Mouse (Mus musculus) gastrocnemius, postnatal 4 days (tissue): Measurements from ENCODE around the gene Gstp2. TPM values are rescaled to one million over a fixed set of nuclear protein-coding genes. Genes with fewer than 3 reads are reported as not detected.

Source experiments
- DNase-seq, 2 experiments: peaks; one replicate each; pipeline ENCODE4 v3.0.0; 2021 to 2022; ENCODE audit warnings: low spot score in 2 of 2, mixed read lengths in 2 of 2
- total RNA-seq, 2 experiments: library from RNA; stranded (reverse); gene quantifications; 2 replicates each; pipeline ENCODE4 v1.2.3; 2021

The Gstp2 gene
- total RNA-seq, 2 experiments from 2014 or later = 40.2 to 49.5 TPM

DNA sequence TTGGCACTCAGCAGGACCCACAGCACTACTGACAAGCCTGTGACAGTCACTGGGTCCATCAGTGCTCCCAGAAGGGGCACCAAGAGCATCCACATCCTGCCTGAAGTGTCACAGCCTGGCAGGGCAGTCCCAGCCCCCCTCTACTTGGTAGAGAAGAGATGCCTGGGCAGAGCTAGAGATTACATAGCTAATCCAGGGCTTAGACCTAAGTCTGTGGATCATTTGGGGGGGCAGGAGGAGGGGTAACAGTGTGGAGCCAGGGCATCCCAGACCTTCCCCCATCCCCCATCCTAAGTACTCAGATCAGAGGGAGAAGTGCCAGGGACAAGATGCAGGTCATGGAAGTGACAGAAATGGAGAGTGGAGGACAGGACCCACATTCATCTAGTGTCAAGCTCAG is 31.0 kb downstream of the Gstp2 start:
- DNase-seq = no peak

DNA sequence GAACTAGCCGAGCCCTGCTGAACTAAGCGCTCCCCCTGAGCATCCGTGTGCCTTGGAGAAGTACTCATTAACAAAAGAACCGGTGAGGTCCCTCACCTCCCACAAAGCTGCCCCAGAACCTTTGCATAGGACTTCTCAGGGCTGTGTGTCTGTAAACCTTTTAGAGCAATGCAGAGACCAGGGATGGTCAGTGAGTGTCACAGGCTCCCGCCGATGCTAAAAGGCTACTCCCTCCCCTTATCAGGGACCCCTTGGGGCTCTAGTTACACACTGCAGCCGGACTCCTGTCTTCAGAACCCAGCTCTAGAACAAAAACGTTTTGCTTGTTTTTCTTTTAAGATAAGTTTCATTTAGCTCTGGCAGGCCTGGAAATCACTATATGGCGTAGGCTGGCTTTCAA is 32.8 kb downstream of the Gstp2 start:
- DNase-seq = no peak

DNA sequence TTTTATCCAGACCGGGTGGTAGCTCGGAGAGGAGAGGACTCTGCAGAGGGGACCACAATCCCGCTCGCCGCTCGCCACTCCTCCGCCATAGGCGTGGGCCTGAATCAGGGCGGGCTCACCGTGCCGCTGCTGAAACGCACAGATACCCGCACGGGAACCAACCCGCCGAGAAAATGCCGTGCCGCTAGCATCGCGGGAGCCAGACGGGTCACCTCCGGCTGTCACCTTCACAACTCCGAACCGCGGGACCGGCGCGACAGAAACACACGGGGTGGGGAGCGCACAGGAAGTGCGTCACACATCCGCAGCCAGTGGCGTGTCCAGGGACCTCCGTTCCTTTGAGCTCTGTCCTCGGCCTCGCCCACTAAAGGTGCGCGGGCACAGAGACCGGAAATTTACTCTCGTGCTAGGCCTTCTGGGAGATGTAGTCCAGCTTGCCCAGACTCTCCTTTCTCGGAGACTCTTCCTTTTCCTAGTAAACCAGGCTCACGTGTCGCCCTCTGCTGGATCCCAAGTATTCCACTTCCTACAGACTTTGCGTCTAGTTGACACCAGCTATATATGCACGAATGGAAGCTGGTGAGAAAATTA is 33.3 kb downstream of the Gstp2 start, which contains the start of gene Ndufv1:
Gene Ndufv1 (minus strand): TSS at position 375 of the 591 bp plus-strand sequence.
- DNase-seq = peak; percentile 83 to 92

DNA sequence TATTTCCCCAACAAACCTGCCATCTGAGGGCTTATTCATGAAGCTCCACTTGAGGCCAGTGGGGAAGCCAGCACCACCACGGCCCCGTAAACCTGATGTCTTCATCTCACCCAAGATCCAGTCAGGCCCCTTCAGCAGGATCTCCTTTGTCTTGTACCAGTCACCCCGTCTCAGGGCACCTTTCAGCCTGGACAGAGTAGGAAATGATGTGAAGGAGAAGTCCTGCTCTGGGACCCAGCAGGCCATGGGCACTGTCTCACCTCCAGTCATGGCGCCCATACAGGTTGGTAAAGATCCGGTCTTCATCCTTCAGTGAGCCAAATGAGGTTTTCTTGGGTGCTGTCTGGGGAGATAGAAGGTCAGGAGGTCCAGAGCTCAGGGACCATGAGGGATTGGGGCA is 34.7 kb downstream of the Gstp2 start:
- no peak for DNase-seq

DNA sequence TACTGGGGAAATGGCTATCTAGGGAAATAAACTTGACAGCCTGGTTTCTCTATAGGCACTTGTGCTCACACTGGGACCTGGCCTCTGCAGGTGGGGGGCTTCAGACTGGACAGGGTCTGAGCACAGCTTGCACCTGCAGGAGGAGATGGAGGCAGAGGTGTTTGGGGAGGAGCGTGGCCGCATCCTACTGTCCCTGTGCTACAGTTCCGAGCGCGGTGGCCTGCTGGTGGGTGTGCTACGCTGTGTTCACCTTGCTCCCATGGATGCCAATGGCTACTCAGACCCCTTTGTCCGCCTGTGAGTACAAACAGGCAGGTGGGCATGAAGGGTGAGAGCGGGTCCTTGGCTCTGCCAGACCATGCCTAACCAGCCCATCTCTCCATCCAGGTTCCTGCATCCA is 39.9 kb downstream of the Gstp2 start:
- DNase-seq = no peak

DNA sequence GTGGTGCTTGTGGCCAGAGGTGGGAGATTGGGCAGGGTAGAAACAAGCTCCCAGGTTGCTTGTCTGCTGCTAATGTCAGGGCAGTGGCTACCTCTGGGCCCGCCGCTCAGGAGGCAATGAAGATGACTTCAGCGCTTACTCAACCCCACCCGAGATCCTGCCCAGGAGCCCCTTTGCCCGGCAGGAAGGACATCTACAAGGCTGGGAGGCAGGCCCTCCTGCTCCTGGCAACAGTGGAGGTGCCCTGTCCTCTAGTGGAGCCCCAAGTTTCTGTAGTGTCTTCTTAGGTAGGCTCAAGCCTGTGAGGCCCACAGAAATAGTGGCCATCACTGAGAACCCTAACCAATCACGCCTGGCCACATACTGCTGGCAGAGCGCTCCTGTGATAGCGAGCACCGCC is 40.7 kb downstream of the Gstp2 start:
- DNase-seq = no peak

DNA sequence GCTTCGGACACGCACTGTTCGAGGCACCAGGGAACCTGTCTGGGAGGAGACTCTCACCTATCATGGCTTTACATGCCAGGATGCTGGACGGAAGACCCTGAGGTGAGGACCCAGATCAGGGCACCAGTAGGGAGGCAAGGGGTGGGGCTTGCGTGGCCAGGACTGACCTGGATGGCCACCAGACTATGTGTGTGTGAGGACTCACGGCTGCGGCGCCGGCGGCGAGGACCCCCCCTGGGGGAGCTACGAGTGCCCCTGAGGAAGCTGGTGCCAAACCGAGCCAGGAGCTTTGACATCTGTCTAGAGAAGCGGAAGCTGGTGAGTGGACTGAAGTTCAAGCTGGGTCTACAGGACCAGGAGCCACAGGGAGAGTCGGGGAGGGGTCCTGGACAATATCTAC is 41.5 kb downstream of the Gstp2 start:
- no peak for DNase-seq

DNA sequence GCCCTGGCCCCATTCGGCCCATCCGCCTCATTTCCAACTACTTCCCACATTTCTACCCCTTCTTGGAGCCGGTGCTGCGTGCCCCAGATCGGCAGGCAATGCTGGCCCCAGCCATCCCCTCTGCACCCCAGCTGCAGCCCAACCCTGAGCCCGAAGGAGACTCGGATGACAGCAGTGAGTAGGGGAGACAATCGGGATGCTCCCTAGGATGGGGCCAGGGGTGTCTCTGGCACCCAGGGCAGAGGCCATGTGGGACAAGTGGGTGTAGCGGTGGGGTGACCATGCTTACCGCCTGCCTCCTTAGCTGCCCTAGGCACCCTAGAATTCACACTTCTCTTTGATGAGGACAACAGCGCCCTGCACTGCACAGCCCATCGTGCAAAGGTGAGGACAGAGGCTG is 42.2 kb downstream of the Gstp2 start:
- no peak for DNase-seq

DNA sequence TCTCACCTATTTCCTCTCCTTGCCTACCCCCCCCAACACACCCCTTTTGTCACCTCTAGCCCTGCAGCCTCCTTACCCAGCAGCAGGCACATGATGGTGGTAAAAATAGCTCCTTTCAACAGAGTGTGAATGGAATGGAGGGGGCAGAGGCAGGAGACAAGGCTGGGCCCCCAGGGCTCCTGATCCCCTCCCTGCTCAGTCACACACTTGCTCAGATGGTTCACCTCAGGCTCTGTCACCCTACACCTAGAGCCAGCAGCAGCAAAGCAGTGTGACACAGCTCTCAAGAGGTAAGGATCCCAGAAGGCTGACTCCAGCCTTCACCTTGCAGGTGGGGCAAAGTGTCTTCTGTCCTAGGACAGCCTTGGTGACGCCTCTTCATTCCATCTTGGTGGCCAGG is 42.7 kb downstream of the Gstp2 start, which contains the start of gene Doc2g:
Gene Doc2g (plus strand): TSS at position 202 of the 400 bp plus-strand sequence.
- no peak for DNase-seq

DNA sequence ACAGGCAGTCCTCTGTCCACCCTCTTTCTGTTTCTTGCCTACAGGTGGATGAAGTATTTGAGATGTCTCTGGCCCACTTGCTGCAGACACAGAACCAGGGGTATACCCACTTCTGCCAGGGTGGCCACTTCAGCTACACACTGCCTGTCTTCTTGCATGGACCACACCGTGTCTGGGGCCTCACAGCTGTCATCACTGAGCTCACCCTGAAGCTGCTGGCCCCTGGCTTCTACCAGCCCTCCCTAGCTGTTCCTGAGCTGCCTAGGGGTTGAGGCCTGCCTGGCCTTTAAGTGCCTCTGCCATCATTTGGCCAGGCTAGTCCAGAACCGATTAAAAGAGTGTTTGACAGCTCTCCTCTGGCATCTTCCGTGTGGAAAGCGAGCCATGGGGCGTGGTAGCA is 44.1 kb downstream of the Gstp2 start:
- no peak for DNase-seq

DNA sequence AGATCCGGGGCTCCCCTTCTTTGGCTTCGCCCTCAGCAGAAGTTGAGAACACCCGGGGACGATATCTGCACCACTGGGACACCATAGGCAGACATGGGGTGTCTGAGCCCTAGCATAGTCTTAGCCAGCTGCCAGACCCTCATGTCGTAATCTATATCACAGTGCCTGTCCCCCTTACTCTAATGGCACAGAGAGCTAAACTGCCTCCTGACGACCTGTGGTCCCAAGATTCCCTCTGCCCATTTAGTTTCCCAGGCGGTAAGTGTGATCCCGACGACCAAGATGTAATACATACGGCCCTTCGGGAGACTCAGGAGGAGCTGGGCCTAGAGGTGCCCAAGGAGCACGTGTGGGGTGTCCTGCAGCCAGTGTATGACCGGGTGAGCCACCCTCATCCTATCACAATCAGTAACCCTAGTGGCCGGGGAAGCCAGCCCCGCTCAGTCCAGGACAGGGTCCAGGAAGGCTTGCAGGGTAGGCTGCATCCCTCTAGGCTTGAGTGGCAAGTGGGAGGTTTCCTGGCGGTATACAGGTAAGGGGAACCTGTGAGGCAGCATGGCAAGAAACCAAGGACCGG is 44.8 kb downstream of the Gstp2 start:
- DNase-seq = no peak

DNA sequence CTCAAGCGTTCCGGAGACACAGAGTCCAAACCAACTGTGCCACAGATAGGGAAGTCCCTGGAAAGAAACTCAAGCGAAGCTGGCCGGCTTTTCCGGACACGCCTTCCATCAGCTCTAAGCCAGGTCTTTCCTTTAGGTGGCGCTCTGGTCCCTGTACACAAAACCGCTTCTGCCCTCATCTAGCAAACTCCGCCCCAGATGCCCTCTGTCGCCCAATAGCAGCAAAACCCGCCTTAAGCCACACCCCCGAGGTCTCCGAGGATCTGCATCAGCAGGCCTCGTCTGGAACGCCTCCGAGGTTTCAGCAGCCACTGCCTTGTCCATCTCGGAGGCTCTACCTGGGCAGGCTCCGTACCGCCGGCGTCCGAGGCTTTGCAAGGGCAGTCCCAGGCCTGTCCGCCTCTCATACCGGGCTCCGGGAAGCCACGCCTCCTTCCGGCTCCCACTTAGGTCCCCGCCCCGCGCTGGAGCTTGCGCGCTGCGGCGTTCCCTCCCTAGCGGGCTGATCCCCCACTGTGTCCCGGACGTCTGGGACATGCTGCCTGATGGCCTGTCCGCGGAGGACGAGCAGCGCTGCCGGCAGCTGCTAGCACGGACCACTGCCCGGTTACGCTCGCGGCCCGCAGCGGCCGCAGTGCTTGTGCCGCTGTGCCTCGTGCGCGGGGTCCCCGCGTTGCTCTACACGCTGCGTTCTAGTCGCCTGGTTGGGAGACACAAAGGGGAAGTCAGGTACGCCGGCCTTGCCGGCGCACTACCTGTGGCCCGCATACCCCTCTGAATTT is 45.5 kb downstream of the Gstp2 start, which contains the start of the genes Nudt8 and Gm49405:
Gene Nudt8 (plus strand): TSS at position 462 of the 782 bp plus-strand sequence.
Gene Gm49405 (plus strand): TSS at position 508 of the 782 bp plus-strand sequence.
- DNase-seq = peak; percentile 81 to 94

DNA sequence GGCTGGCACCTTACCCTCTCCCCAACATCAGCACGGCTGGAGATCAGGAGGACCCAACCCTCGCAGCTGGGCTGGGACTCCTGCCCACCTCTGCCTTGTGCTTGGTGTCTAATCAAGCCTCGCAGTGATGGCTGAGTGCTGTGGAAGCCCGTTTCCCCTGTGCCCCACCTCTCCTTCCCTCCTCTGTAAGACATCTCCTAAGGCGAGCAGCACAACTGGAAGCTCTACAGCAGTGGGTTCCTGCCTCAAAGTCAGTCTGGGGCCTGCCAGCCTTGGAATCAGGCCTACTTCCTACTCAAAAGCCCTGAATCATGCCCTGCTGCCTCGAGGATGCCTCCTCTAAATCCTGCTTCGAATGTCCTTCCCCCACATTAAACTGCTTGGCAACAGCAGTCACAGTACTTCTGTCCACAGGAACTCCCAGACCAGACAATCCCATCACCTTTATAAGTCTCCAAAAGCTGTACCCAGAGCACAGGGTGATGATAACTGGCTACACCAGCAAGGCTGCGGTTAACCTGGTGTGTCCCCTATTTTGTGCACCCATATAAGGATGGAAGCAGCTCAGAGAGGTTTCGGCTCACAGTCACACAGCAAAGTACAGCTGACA is 46.6 kb downstream of the Gstp2 start:
- peak in 1 of 2 experiments; percentile 15 for DNase-seq

DNA sequence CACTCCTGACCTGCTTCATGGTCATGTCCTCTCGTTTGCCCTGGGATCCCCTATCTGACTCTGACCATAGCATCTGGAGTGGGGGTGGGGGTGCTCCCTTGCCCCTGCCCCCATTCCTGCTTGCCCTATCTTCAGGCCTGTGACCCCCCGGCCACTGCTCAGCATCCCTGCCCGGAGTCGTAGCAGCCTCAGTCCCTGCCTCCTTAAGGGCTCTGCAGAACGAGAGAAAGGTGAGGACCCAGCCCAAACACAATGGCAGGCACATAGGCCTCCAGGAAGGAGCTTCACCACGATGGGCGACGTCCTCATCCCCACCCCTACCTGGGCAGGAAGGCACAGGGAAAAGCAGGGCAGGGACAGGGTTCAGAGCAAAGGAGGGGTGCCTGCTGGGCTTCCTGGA is 47.5 kb downstream of the Gstp2 start:
- DNase-seq = peak in 1 of 2 experiments; percentile 16

DNA sequence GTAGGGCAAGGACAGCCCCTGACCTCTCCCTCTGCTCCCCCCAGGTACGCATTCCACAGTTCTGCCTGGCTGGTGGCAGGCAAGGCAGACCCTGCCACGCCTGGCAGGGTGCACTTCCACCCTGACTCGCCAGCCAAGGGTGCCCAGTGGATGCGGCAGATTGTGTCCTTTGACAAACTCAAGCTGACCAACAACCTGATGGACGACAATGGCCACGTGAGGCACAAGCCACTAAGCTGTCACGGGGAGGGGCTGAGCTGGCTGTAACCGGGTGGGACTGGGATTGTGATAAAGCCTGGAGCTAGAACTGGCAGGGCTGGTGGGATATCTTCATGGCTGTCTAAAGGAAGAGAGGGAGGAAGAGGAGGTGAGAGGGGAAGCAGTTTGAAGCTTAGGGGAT is 48.6 kb downstream of the Gstp2 start:
- no peak for DNase-seq

DNA sequence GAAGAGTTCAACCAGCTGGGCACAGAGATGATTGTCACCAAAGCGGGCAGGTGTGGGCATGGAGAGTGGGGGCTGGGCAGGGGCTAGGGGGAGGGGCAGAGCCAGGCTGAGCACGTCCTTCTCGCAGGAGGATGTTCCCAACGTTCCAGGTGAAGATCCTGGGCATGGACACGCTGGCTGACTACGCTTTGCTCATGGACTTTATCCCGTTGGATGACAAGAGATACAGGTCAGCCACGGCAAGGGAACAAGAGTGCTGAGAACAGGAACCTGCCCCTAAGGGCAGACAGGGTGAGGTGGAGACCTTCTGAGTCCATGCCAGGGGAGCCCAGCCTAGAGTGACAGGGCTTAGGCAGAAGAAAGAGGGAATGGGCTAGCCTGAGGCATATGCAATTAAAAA is 49.1 kb downstream of the Gstp2 start:
- DNase-seq = no peak

DNA sequence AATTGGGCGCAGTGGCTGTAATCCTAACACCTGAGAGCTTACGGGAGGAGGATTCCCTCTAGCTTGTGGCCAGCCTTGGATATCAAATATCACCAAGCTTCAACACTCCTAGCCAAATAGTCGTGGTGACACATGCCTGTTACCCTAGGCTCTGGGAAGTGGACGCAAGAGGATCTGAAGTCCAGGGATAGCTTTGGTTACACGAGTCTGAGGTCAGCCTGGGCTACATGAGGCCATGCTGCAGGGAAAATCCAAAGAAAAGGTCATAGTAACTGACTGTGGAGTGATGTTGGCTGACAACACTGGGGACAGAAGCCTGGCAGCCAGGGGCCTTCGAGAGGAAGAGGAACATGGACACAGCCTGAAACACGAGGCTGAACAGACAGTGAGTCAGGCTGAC is 49.7 kb downstream of the Gstp2 start:
- no peak for DNase-seq

DNA sequence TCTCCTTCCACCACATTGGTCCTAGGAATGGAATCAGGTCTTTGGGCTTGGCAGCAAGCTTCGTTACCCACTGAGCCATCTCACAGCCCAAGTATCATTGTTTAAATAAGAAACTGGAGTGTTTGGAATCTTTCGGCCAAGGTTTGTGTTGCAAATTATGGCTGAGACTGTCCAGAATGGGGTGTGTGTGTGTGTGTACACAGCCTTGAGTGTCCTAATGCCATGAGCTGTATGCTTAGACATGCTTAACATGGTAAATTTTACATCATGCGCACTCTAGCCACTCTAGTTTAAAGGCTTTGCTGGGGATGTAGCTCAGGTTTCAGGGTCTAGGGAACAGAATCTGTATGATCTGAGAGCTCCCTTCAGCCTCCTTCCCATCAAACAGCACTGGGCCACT is 50.3 kb downstream of the Gstp2 start:
- DNase-seq = no peak

DNA sequence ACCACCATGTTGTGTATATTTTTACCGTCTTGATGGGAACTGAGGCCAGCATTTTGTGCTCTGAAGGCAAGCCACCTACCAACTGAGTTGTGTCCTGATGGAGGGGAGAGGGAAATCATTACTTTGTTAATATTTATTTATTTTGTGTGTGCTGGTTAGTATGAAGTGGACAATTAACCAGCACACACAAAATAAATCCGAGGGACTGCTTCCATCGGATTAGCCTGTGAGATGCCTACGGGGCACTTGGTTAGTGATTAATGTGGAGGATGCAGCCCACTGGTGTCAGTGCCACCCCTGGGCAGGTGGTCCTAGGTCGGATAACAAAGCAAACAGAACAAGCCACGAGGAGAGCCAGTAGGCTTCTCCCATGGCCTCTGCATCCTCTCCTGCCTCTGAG is 50.9 kb downstream of the Gstp2 start:
- DNase-seq = no peak

DNA sequence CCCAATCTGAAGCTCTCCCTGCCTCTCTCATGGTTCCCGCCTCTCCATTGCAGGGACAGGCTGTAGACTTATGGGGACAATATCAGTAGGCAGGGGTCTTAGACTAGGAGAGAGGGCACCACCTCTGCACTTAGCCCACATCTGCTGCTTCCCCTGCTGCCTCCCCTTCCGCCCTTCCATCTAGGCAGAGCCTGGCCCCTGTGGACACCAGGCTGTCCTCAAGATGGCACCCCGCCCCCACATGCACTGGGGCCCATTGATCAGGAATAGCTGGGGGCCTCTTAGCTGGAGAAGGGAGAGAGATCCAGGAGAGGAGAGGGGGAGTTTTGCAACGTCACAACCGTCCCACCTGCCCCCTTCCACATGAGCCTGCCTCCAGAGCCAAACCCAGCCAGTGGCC is 53.4 kb downstream of the Gstp2 start, which contains the start of gene Tbx10:
Gene Tbx10 (plus strand): TSS at position 337 of the 400 bp plus-strand sequence.
- DNase-seq = no peak

DNA sequence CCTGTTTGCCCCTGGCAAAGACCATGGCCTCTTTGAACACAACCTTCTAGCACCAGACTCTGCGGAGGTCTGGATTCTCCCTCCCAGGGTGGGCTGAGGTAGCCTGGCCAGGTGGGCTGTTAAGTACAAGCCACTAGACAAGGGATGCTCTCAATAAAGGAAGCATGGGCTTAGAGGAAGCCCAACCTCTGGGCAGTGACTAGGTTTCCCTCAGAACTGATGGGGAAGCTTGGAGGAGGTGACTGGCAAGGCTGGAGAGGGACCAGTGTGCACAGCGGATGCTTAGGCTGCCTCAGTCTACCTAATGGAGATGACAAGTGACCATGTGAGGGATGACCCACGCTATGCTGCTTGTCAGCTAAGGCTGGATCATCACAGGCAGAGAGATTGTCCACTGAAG is 53.9 kb downstream of the Gstp2 start:
- no peak for DNase-seq

DNA sequence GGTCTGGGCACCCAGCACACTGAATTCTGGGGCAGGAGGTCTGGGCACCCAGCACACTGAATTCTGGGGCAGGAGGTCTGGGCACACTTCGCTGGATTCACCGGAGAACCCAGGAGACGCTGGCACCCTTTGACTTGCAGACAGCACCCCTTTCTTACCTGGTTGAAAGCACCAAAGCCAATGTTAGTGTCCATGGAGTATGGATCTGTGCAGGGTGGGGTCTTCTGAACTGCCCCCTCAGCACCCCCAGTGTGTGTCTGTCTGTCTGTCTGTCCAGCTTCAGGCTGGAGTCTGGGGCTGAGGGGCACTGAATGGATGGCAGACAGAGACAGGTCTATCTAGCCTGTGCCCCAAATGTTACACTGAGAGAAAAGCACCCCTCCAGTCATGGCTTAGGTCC is 54.3 kb downstream of the Gstp2 start:
- DNase-seq = no peak
